Comparison of ENCODE assay signal across 24 mouse cellular contexts in genomic region chr17:5265615-5266014, GRCm38 (mm10).
DNase-seq lines count a peak whose midpoint lies in the region; ATAC-seq and TF ChIP-seq lines count a peak whose summit lies in the region.
"Had no signal": no experiment of that assay in that cellular context is flagged by ENCODE, and none has a peak within 500 bp of the region (broad histone marks: within the 10 kb centered on the region; RNA-seq: fewer than 3 reads in every experiment).

No protein-coding gene starts in this region.

- no peaks in the 10 kb centered on the region for H3K27me3 ChIP-seq in forebrain, embryonic 10.5 days (ENCODE audit: poor library complexity, severe bottlenecking)
- H3K27me3 ChIP-seq: CH12.LX; embryonic facial prominence, embryonic 12.5 days; forebrain, embryonic 12.5 days; Patski had no signal

- H3K4me3 ChIP-seq in layer of hippocampus, adult 2 months = no peak overlapping the region
- H3K4me3 ChIP-seq in forebrain, embryonic 10.5 days = no peak overlapping the region
- H3K4me3 ChIP-seq: embryonic facial prominence, embryonic 10.5 days; embryonic facial prominence, embryonic 12.5 days; forebrain, embryonic 12.5 days had no signal

- peak; percentile 38; the same call in 1 of the 2 replicates for ATAC-seq in granulocyte monocyte progenitor cell, adult 5-6 weeks (replicated peaks; ENCODE audit: poor library complexity, severe bottlenecking)
- ATAC-seq: activated CD4-positive, CD25-positive, alpha-beta regulatory T cell, adult 4 months; CD4-positive, CD25-positive, alpha-beta regulatory T cell, adult 4 months; forebrain, embryonic 14.5 days; forebrain, embryonic 16.5 days; Patski had no signal

- peaks cover 55% of the 10 kb centered on the region for H3K36me3 ChIP-seq in forebrain, embryonic 10.5 days (replicated peaks)

- 0 out of 2 replicates have a peak overlapping the region, but pooled peaks have one; percentile 7 for H3K27ac ChIP-seq in layer of hippocampus, adult 2 months
- H3K27ac ChIP-seq in forebrain, embryonic 10.5 days = no peak overlapping the region
- H3K27ac ChIP-seq: embryonic facial prominence, embryonic 10.5 days; embryonic facial prominence, embryonic 12.5 days; forebrain, embryonic 12.5 days had no signal

- no peak for TF ChIP-seq CTCF in layer of hippocampus, adult 2 months (conservative IDR thresholded peaks at IDR 0.05)

- H3K4me1 ChIP-seq in forebrain, embryonic 10.5 days = peaks cover 24% of the 10 kb centered on the region

- H3K9me3 ChIP-seq in forebrain, embryonic 10.5 days = no peaks in the 10 kb centered on the region
- H3K9me3 ChIP-seq: embryonic facial prominence, embryonic 10.5 days; embryonic facial prominence, embryonic 12.5 days; forebrain, embryonic 12.5 days; G1E had no signal

- 92% methylated on average over 6 of the region's 6 CpGs for WGBS in forebrain, embryonic 10.5 days

- DNase-seq in adrenal gland, postnatal 14 days = peak; percentile 25
- DNase-seq in adrenal gland, adult 2 months = no peak
- no peak for DNase-seq in layer of hippocampus, adult 2 months (ENCODE audit: low spot score in 2 of 2)
- DNase-seq in layer of hippocampus, adult 18-20 months (ENCODE audit: low spot score in 2 of 2) = no peak
- DNase-seq in forebrain, embryonic 10.5 days (ENCODE audit: extremely low spot score, low spot score) = no peak
- DNase-seq in urinary bladder, postnatal 4 days (ENCODE audit: low spot score in 2 of 2) = no peak
- DNase-seq: adrenal gland, adult 8-10 months; adrenal gland, postnatal 25 days; cerebellum, adult 11-12 months; cerebellum, adult 2 months; cerebellum, adult 9-10 months; cerebellum, postnatal 10 days; cerebellum, postnatal 25 days had no signal
